Mouse (Mus musculus) lung, embryonic 16.5 days (tissue): ENCODE results near the gene Nrbf2. TPM values are rescaled to one million over a fixed set of nuclear protein-coding genes. Genes with fewer than 3 reads are reported as not detected.

ENCODE experiments used
- ATAC-seq: fragments of 200-750 bp; cut with Nextera tagmentation; 2 replicates; pipeline ENCODE4 v1.8.0; 2017; ENCODE audit warnings: low read depth, mild to moderate bottlenecking, moderate library complexity
- H3K27ac ChIP-seq: fragments of 300-500 bp; sonication (generic); 2 replicates; pipeline ENCODE4 v1.5.1; 2014; ENCODE audit warnings: mild to moderate bottlenecking, control low read depth, low read length
- H3K27me3 ChIP-seq: fragments of 300-500 bp; sonication (generic); 2 replicates; pipeline ENCODE4 v1.6.1; 2014; ENCODE audit warnings: low read depth, low read length, mixed read lengths; ENCODE audit not compliant: control insufficient read depth, insufficient read depth
- H3K36me3 ChIP-seq: fragments of 300-500 bp; sonication (generic); 2 replicates; pipeline ENCODE4 v1.6.1; 2014; ENCODE audit warnings: low read length; ENCODE audit not compliant: control insufficient read depth, insufficient read depth
- H3K4me1 ChIP-seq: fragments of 300-500 bp; sonication (generic); replicated peaks from 2 replicates; pipeline ENCODE4 v1.6.1; 2014; ENCODE audit warnings: low read length, mixed read lengths; ENCODE audit not compliant: control insufficient read depth, insufficient read depth
- H3K4me2 ChIP-seq: fragments of 300-500 bp; sonication (generic); 2 replicates; pipeline ENCODE4 v1.6.1; 2014; ENCODE audit warnings: low read depth, low read length, control low read depth
- H3K4me3 ChIP-seq: fragments of 300-500 bp; sonication (generic); 2 replicates; pipeline ENCODE4 v1.5.1; 2014; ENCODE audit warnings: mild to moderate bottlenecking, low read length, control low read depth
- H3K9ac ChIP-seq: fragments of 300-500 bp; sonication (generic); 2 replicates; pipeline ENCODE4 v1.6.1; 2014; ENCODE audit warnings: low read length, control low read depth
- H3K9me3 ChIP-seq: fragments of 300-500 bp; sonication (generic); 2 replicates; pipeline ENCODE4 v1.6.1; 2016; ENCODE audit warnings: low read length; ENCODE audit not compliant: control insufficient read depth
- WGBS: fragments of 180-500 bp; shearing (Covaris S2); extraction: QIAGEN DNeasy Blood & Tissue Kit; methylation state at CpG from one replicate; pipeline ENCODE4 v1.1.7; 2014; 5-methylcytosine and 5-hydroxymethylcytosine counted together
- polyA plus RNA-seq: library from polyadenylated mRNA; unstranded; fragments of >200 nt; fragmentation: Nextera tagmentation; extraction: Ambion mirVana; gene quantifications from 2 replicates; pipeline ENCODE4 v1.2.1, GENCODE M21; 2015

Nrbf2 gene
- polyA plus RNA-seq = 36.8 and 39.5 TPM in 2 replicates

- Histone ChIP-seq H3K27me3 (no peaks in the 10 kb centered on the region), H3K27ac (peak within 1 kb of the TSS; percentile 75), H3K9ac (peak within 1 kb of the TSS; percentile 89), H3K4me3 (peak within 1 kb of the TSS; percentile 93), H3K36me3 (no peaks in the 10 kb centered on the region), H3K4me1 (peaks cover 24% of the 10 kb centered on the region), H3K9me3 (no peaks in the 10 kb centered on the region), H3K4me2 (peak within 1 kb of the TSS; percentile 87)
- 2% methylated on average over 37 of the region's 52 CpGs for WGBS
- ATAC-seq = peak; percentile 91
Observed at GRCm38 (mm10) chr10:67285176-67285814, at the start of gene Nrbf2. Gene Nrbf2 (minus strand): TSS chr10:67285305.

GRCm38 (mm10) chr10:67330580-67330979 lies 45.5 kb upstream of the Nrbf2 start:
- WGBS = 72% methylated on average over 2 of the region's 2 CpGs
- H3K9ac ChIP-seq = no peak overlapping the region
- H3K9me3 ChIP-seq = no peaks in the 10 kb centered on the region
- H3K27me3 ChIP-seq = no peaks in the 10 kb centered on the region
- no peak overlapping the region for H3K4me2 ChIP-seq
- H3K4me1 ChIP-seq = no peaks in the 10 kb centered on the region
- ATAC-seq = no peak
- no peak overlapping the region for H3K4me3 ChIP-seq
- H3K36me3 ChIP-seq = no peaks in the 10 kb centered on the region
- no peak overlapping the region for H3K27ac ChIP-seq

- no peak for ATAC-seq
- H3K4me3 ChIP-seq = no peak overlapping the region
- H3K4me1 ChIP-seq = no peaks in the 10 kb centered on the region
- WGBS = 36% methylated on average over 11 of the region's 11 CpGs
- no peaks in the 10 kb centered on the region for H3K36me3 ChIP-seq
- no peak overlapping the region for H3K9ac ChIP-seq
- H3K27ac ChIP-seq = no peak overlapping the region
- no peaks in the 10 kb centered on the region for H3K9me3 ChIP-seq
- no peaks in the 10 kb centered on the region for H3K27me3 ChIP-seq
- H3K4me2 ChIP-seq = no peak overlapping the region
Observed at GRCm38 (mm10) chr10:67329661-67330060, 44.6 kb upstream of the Nrbf2 start.

- 72% methylated on average over 5 of the region's 5 CpGs for WGBS
- H3K36me3 ChIP-seq = no peaks in the 10 kb centered on the region
- H3K27ac ChIP-seq = no peak overlapping the region
- no peak overlapping the region for H3K9ac ChIP-seq
- no peaks in the 10 kb centered on the region for H3K4me1 ChIP-seq
- ATAC-seq = no peak
- no peaks in the 10 kb centered on the region for H3K9me3 ChIP-seq
- no peak overlapping the region for H3K4me3 ChIP-seq
- H3K4me2 ChIP-seq = no peak overlapping the region
- no peaks in the 10 kb centered on the region for H3K27me3 ChIP-seq
Observed at GRCm38 (mm10) chr10:67328208-67328607, 43.1 kb upstream of the Nrbf2 start.

- Histone ChIP-seq H3K4me3 (no peak overlapping the region), H3K4me1 (no peaks in the 10 kb centered on the region), H3K9me3 (no peaks in the 10 kb centered on the region), H3K27ac (no peak overlapping the region), H3K36me3 (no peaks in the 10 kb centered on the region), H3K9ac (no peak overlapping the region), H3K4me2 (no peak overlapping the region), H3K27me3 (peaks cover 3% of the 10 kb centered on the region; the same call in 1 of the 2 replicates)
- WGBS = 59% methylated on average over 1 of the region's 1 CpGs
- ATAC-seq = no peak
Observed at GRCm38 (mm10) chr10:67324036-67324435, 38.9 kb upstream of the Nrbf2 start.

- Histone ChIP-seq H3K27me3 (peaks cover 3% of the 10 kb centered on the region; the same call in 1 of the 2 replicates), H3K9ac (no peak overlapping the region), H3K4me2 (no peak overlapping the region), H3K27ac (no peak overlapping the region), H3K4me3 (no peak overlapping the region), H3K36me3 (no peaks in the 10 kb centered on the region), H3K9me3 (no peaks in the 10 kb centered on the region), H3K4me1 (no peaks in the 10 kb centered on the region)
- 83% methylated on average over 2 of the region's 2 CpGs for WGBS
- no peak for ATAC-seq
Observed at GRCm38 (mm10) chr10:67321396-67321795, 36.3 kb upstream of the Nrbf2 start.

GRCm38 (mm10) chr10:67320207-67320859 lies 35.2 kb upstream of the Nrbf2 start:
- Histone ChIP-seq H3K27ac (no peak overlapping the region), H3K36me3 (no peaks in the 10 kb centered on the region), H3K4me3 (no peak overlapping the region), H3K4me1 (no peaks in the 10 kb centered on the region), H3K9ac (no peak overlapping the region), H3K9me3 (no peaks in the 10 kb centered on the region), H3K4me2 (peak overlapping the region; percentile 25; the same call in 1 of the 2 replicates), H3K27me3 (peaks cover 3% of the 10 kb centered on the region; the same call in 1 of the 2 replicates)
- no peak for ATAC-seq
- WGBS = 18% methylated on average over 17 of the region's 17 CpGs

- H3K4me2 ChIP-seq = no peak overlapping the region
- no peak overlapping the region for H3K4me3 ChIP-seq
- H3K27ac ChIP-seq = no peak overlapping the region
- H3K27me3 ChIP-seq = peaks cover 3% of the 10 kb centered on the region; the same call in 1 of the 2 replicates
- no peak for ATAC-seq
- no peaks in the 10 kb centered on the region for H3K4me1 ChIP-seq
- 78% methylated on average over 13 of the region's 13 CpGs for WGBS
- no peak overlapping the region for H3K9ac ChIP-seq
- H3K36me3 ChIP-seq = no peaks in the 10 kb centered on the region
- H3K9me3 ChIP-seq = no peaks in the 10 kb centered on the region
Observed at GRCm38 (mm10) chr10:67319016-67319725, 34.1 kb upstream of the Nrbf2 start.

GRCm38 (mm10) chr10:67317931-67318460 lies 32.9 kb upstream of the Nrbf2 start:
- Histone ChIP-seq H3K4me3 (peak overlapping the region; percentile 23), H3K9ac (no peak overlapping the region), H3K4me1 (no peaks in the 10 kb centered on the region), H3K4me2 (peak overlapping the region; percentile 47), H3K36me3 (no peaks in the 10 kb centered on the region), H3K9me3 (no peaks in the 10 kb centered on the region), H3K27ac (no peak overlapping the region), H3K27me3 (peaks cover 3% of the 10 kb centered on the region; the same call in 1 of the 2 replicates)
- WGBS = 7% methylated on average over 20 of the region's 20 CpGs
- ATAC-seq = peak; percentile 66; the same call in 1 of the 2 replicates
